Mouse (Mus musculus) adrenal gland, adult 8-10 months (tissue): ENCODE data around the gene Tshz2. TPM values are rescaled to one million over a fixed set of nuclear protein-coding genes. Genes with fewer than 3 reads are reported as not detected.

Source experiments
- DNase-seq: peaks from one replicate; pipeline ENCODE4 v3.0.0; 2022
- total RNA-seq, 4 experiments: library from RNA; stranded (reverse); gene quantifications; 2 replicates each; pipeline ENCODE4 v1.2.4; 2022

Gene Tshz2
- total RNA-seq, 4 experiments from 2014 or later = 40.4 to 58.6 (median 47.5) TPM

DNA sequence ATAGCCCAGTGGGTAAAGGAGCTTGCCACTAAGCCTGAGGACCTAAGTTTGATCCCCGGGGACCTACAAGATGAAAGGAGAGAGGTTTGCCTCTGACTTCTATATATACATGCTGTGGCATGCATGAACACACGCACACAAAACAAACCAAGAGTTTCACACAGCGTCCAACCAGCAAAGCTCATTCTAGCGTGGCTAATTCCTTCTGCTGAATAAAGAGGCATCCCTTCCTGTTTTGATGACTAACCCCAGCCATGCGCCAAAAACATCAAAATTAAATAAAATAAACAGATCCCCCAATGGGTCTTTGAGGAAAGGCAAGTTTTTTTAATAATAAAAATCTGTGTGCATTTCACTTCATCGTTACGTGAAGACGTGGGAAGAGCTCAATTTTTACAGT lies 379.0 kb downstream of the Tshz2 start:
- DNase-seq = no peak

DNA sequence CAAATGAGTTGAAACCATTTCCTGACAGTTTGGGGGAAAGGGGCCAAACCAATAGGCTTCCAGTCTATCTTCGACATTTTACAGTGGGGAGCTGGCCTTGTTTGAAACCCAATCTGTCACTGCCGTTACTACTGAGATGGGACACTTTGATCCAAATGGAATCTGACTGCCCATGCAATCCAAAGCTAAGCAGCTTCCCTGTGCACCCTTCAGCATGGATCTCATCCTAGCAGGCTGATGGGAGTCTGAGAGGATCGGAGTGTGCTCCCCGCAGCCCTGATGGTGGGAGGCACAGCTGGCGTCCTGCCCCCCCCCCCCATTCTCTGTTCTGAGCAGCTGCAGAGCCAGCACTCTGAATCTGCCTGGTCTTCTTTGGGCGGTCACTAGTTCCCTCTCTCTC lies 384.5 kb downstream of the Tshz2 start:
- DNase-seq = no peak

GRCm38 (mm10) chr2:170017926-170018325 lies 385.1 kb downstream of the Tshz2 start:
- DNase-seq = no peak

DNA sequence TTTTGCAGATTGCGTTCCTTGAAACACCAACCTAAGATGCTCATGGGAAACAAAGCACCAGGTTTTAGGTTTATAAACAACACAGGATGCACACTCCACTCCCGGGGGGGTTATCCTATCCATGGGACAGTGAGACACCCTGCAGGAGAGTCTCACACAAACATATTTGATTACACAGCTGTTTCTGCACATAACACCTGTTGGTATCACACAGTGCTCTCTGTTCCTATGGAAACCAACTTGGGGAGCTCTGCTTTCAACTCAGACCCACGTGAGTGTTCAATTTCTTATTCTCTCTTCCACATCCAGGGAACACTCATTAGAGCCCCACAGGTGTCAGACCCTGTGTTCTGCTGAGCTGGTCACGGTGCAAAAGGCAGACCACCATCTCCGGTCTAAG lies 390.1 kb downstream of the Tshz2 start:
- no peak for DNase-seq

GRCm38 (mm10) chr2:170023741-170024140 lies 390.9 kb downstream of the Tshz2 start:
- DNase-seq = no peak

DNA sequence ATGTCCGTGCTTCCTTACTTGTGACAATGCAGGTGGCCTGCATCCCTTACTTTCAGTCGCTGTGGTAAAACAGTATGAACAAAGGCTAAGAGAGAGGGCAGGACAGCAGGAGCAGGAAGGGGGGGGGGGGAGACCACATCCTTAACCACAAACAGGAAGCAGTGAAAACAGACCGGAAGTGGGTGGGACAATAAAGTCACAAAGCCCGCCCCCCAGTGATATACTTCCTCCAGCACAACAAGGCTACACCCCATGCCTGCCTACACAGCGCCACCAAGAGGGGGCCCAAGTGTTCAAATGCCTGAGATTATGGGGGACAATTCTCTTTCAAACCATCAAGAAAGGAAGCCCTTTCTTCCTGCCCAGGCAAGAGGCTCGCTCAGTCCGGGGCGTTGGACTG lies 392.1 kb downstream of the Tshz2 start:
- DNase-seq = no peak

- DNase-seq = peak; percentile 34
Measured at GRCm38 (mm10) chr2:170025896-170026295, 393.1 kb downstream of the Tshz2 start.

DNA sequence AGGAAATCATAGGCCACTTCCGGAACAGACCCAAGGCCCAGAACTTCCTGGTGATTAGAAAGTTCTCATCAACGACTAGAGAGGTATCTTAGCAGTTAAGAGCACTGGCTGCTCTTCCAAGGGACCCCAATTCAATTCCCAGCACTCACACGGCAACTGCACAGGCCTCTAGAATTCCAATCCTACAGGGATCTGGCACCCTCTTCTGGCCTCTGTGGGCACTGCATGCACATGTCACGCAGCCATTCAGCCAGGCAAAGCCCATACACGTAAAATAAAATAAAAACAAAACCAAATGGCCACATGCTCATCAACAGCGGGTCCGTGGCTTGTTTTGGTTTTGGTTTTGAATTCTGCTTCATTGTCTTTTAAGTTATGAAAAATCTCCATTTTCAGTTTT lies 395.0 kb downstream of the Tshz2 start:
- no peak for DNase-seq

GRCm38 (mm10) chr2:170028488-170029303 lies 395.9 kb downstream of the Tshz2 start:
- DNase-seq = no peak

- no peak for DNase-seq
Measured at GRCm38 (mm10) chr2:170029304-170029856, 396.6 kb downstream of the Tshz2 start.

- DNase-seq = no peak
Measured at GRCm38 (mm10) chr2:170031226-170031625, 398.4 kb downstream of the Tshz2 start.

- no peak for DNase-seq
Measured at GRCm38 (mm10) chr2:170031872-170032271, 399.1 kb downstream of the Tshz2 start.

- no peak for DNase-seq
Measured at GRCm38 (mm10) chr2:170033219-170033618, 400.4 kb downstream of the Tshz2 start.

GRCm38 (mm10) chr2:170034794-170035193 lies 402.0 kb downstream of the Tshz2 start:
- DNase-seq = no peak

DNA sequence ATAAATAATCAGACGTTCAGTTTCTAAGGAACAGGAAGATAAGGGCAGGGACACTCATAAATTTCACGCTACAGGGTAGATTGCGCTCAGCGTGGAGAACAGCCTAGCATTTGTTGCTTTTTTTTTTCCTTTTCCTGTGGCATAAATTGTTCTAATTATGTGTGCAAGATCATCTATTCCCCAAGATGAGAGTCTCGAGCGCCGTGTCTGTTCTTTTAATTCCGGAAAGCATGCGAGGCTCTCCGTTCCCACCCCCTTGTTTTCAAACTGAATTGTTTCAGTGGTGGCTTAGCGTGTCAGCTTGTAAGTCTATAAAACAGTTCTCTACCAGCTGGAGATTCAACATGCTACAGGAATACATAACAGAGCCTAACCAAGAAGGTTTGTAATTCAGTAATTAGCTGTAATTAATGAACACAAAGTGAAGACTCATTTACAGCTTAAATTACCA lies 404.0 kb downstream of the Tshz2 start:
- no peak for DNase-seq

DNA sequence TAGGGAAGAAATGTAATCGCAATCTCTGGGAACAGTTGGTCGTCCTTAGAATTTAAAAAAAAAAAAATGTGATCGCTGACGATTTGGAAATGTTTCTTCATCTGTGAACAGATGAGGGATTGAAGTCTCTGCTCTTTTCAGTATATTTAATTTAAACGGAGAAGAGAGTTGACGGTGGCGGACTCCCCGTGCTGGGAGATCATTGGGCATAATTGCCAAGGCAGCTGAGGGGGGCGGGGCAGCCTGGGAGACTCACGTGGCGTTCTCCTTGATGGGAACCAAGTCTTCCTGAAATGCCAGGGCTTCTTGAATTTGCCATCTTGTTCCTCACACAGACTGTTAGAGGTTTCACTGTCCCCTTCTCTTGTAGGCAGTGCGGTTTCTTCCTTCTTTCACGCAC lies 404.5 kb downstream of the Tshz2 start:
- no peak for DNase-seq

DNA sequence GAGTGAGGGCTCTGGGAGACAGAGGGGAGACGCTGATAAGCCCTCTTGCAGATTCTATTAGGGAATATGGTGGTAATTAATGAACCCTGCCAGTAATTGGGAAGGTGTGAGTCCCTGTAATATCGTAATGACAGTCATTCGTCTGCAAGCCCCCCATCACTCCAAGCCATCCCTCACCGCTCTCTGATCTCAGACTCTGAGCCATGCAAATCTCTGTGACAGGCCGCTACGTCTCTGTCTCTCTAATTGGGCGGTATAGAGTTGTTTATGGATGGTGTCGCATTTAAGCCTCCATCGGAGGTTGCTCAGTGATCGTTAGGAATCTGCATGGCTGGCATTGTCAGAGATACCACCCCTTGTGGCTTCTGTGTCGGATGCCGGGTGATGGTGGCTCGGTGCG lies 407.0 kb downstream of the Tshz2 start:
- no peak for DNase-seq

DNA sequence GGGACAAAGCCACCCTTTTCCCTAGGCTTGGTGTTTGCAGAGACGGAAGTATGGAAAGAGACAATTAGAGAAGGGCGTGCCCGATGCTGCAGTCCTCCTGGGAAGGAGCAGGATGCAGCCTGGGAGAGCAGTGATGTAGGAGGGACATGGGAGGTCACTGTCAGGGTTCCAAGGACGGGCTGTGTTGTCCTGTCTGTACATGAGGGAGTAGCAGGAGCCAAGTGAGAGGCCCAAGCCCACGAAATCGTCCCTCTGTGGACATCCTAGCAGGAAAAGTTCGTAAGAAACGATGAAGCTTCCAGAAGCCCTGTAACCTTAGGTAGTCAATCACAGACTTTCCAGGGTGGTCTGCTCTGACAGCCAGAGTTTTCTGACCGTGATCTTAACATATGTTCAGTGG lies 408.3 kb downstream of the Tshz2 start:
- no peak for DNase-seq

- no peak for DNase-seq
Measured at GRCm38 (mm10) chr2:170042471-170043213, 409.8 kb downstream of the Tshz2 start.

GRCm38 (mm10) chr2:170043290-170043689 lies 410.5 kb downstream of the Tshz2 start:
- DNase-seq = no peak

DNA sequence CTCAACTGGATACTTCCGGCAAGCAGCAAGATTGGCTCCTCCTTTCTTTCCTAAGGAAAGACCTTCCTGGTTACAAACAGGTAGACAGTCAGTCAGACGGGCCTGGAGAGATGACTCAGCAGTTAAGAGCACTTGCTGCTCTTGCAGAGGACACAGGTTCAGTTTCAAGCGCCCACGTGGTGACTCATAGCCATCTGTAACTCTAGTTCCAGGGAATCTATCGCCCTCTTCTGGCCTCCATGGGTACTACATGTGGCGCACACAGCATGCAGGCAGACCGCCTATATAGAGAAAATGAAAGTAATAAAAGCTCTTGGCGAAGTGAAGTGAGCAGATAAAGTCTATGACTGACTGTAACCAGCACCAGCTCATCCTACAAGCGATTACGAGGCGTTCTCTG lies 413.1 kb downstream of the Tshz2 start:
- DNase-seq = no peak

DNA sequence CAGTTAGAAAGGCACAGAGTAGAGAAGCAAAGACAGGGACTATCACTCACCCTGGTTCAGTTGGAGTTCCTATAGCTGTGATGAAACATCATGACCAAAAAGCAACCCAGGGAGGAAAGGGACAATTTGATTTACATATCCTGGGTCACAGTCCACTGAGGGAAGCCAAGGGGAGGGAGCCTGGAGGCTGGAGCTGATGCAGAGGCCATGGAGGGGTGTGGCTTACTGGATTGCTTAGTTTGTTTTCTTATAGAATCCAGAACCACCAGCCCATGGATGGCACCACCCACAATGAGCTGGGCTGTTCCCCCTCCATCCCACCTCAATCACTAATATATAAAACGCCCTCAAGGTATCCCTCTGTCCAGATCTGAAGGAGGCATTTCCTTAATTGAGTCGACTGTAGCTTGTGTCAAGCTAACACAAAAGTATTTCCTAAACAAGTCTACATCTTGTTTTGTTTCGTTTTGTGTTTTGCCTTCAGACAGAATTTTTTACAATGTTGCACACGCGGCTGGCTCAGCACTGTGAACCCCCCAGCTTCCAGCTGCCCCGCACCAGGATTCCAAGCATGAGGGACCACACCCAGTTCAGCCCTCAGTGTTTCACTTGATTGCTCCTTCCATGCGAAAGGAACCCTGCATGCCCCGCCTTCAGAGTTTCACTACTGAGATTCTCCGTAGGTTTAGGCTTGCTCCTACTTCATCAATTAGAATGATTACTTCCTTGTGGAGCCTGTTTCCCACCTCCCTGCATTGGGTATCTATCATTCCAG lies 413.7 kb downstream of the Tshz2 start:
- DNase-seq = no peak

GRCm38 (mm10) chr2:170048831-170049230 lies 416.0 kb downstream of the Tshz2 start:
- no peak for DNase-seq
